Mouse (Mus musculus) forebrain, embryonic 13.5 days (tissue): ENCODE measurements around the gene Slc35a3. TPM values are rescaled to one million over a fixed set of nuclear protein-coding genes. Genes with fewer than 3 reads are reported as not detected.

Source experiments
- ATAC-seq: fragments of 200-750 bp; cut with Nextera tagmentation; 2 replicates; pipeline ENCODE4 v1.8.0; 2017
- H3K27ac ChIP-seq: fragments of 300-500 bp; sonication (generic); 2 replicates; pipeline ENCODE4 v1.5.1; 2015; ENCODE audit warnings: inconsistent platforms, mild to moderate bottlenecking, moderate library complexity
- H3K27me3 ChIP-seq: fragments of 300-500 bp; sonication (generic); 2 replicates; pipeline ENCODE4 v1.6.1; 2015; ENCODE audit warnings: mild to moderate bottlenecking, inconsistent platforms
- H3K36me3 ChIP-seq: fragments of 300-500 bp; sonication (generic); 2 replicates; pipeline ENCODE4 v1.6.1; 2015; ENCODE audit warnings: mild to moderate bottlenecking, inconsistent platforms; ENCODE audit not compliant: poor library complexity, severe bottlenecking
- H3K4me1 ChIP-seq: fragments of 300-500 bp; sonication (generic); 2 replicates; pipeline ENCODE4 v1.6.1; 2015; ENCODE audit warnings: inconsistent platforms
- H3K4me2 ChIP-seq: fragments of 300-500 bp; sonication (generic); 2 replicates; pipeline ENCODE4 v1.6.1; 2015; ENCODE audit warnings: inconsistent platforms, mild to moderate bottlenecking, moderate library complexity
- H3K4me3 ChIP-seq: fragments of 300-500 bp; sonication (generic); 2 replicates; pipeline ENCODE4 v1.5.1; 2015; ENCODE audit warnings: mild to moderate bottlenecking, inconsistent platforms
- H3K9ac ChIP-seq: fragments of 300-500 bp; sonication (generic); 2 replicates; pipeline ENCODE4 v1.6.1; 2015; ENCODE audit warnings: mild to moderate bottlenecking, inconsistent platforms
- H3K9me3 ChIP-seq: fragments of 300-500 bp; sonication (generic); replicated peaks from 2 replicates; pipeline ENCODE4 v1.6.1; 2016; ENCODE audit warnings: inconsistent platforms
- WGBS: fragments of 180-500 bp; shearing (Covaris S2); methylation state at CpG from one replicate; pipeline ENCODE4 v1.1.7; 2015; 5-methylcytosine and 5-hydroxymethylcytosine counted together
- polyA plus RNA-seq: library from polyadenylated mRNA; unstranded; fragments of >200 nt; fragmentation: Nextera tagmentation; extraction: Ambion mirVana; gene quantifications from 2 replicates; pipeline ENCODE4 v1.2.1, GENCODE M21; 2015

The Slc35a3 gene
- polyA plus RNA-seq, 1 experiment from 2014 or later = 5.3 TPM

DNA sequence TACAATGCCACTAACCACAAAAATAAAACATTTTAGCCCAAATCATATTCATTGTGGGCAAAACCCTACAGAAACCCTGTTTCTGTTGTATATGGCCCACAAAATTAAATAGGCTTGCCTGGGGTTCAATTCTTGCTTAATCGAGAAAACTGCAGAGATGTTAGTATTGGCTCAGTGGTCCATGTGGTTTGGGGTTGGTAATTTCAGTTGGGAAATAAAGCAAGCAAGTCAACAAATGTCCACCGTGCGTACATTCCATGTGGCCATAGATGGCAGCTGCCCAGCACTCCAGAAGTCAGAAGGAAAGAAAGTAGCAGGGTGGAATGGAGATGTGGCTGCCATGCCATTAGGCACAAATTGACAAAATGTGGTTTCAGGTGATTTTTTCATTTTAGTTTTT, 79.7 kb downstream of the Slc35a3 start:
- H3K27ac ChIP-seq = no peak overlapping the region
- H3K36me3 ChIP-seq = peaks cover 60% of the 10 kb centered on the region
- H3K4me1 ChIP-seq = no peaks in the 10 kb centered on the region
- no peak overlapping the region for H3K4me3 ChIP-seq
- H3K4me2 ChIP-seq = no peak overlapping the region
- 92% methylated on average over 3 of the region's 3 CpGs for WGBS
- no peak overlapping the region for H3K9ac ChIP-seq
- ATAC-seq = no peak
- no peaks in the 10 kb centered on the region for H3K27me3 ChIP-seq
- H3K9me3 ChIP-seq = no peaks in the 10 kb centered on the region

DNA sequence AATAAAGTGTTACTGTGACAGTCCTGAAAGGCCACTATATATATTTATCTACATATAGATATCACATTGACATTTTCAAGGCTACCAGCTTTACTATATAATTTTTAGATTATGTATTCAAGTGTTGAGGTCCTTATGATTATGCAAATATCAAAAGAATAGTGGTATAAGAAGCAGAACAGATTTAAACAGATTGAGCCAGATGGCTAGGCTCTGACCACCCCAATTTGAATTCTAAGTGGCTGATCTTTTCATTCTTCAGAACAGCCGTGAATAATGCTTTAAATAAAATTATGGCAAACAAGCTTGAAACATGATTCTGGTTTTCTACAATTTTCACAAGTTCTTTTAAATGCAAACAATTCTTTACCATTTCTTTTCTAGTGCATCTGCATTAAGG, 81.2 kb downstream of the Slc35a3 start:
- no peaks in the 10 kb centered on the region for H3K27me3 ChIP-seq
- no peaks in the 10 kb centered on the region for H3K9me3 ChIP-seq
- no peak overlapping the region for H3K9ac ChIP-seq
- no peak overlapping the region for H3K4me3 ChIP-seq
- H3K36me3 ChIP-seq = peaks cover 61% of the 10 kb centered on the region
- no peak overlapping the region for H3K27ac ChIP-seq
- WGBS = 53% methylated on average over 1 of the region's 1 CpGs
- no peak overlapping the region for H3K4me2 ChIP-seq
- no peak for ATAC-seq
- no peaks in the 10 kb centered on the region for H3K4me1 ChIP-seq

DNA sequence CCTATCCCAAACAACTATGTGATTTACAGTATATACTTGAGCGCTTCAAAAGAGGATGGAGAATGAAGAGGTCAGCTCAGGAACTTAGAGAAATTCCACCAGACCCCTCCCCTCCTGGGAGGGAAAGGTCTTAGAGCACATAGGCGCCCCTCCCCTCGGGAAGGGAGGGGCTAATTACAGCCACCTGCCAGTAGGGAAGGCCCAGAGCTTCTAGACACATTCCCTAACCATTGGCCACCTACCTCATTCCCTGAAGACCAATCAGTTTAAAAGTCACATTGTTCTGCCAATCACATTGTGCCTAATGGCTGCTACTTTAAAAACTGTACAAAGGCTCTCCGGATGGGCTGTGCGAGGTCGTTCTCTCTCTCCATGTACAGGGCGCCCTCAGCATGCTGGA, 90.0 kb downstream of the Slc35a3 start:
- no peaks in the 10 kb centered on the region for H3K27me3 ChIP-seq
- no peak overlapping the region for H3K4me2 ChIP-seq
- peaks cover 49% of the 10 kb centered on the region for H3K36me3 ChIP-seq
- no peak overlapping the region for H3K9ac ChIP-seq
- H3K4me1 ChIP-seq = no peaks in the 10 kb centered on the region
- H3K9me3 ChIP-seq = no peaks in the 10 kb centered on the region
- no peak overlapping the region for H3K4me3 ChIP-seq
- no peak overlapping the region for H3K27ac ChIP-seq
- ATAC-seq = no peak
- WGBS = 92% methylated on average over 7 of the region's 7 CpGs

DNA sequence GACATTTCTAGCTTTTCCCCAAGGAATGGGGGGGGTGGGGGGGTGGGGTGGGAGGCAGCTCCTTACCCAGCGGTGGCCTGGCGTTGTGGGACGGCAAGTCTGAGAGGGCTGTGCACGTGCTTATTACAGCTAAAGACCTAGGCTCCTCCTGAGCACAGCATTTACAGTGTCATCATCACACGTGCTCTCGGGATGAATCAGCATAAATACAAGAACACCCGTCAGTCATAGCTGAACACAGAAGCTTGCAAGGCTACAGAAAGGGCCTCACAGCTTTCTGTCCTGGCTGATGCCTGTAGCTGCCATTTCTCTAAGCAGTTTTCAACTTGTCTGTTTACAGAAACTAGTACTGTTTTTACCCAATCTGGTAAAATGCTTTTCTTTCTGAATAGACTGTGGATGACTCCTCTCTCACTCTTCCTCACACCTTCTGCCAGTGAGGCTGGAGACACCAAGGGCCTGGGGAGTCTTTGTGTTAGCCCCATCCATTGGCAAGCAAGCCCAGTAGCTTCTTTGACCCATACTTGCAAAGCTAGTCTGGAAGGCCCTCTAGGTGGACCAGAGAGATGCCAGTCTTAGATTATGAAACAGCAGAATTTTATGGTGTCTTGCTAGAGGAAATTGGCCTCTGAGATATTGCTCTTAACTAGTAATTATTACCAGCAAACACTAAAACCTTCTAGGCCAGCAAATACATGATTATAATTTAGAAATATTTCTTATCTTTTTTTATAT, 91.8 kb downstream of the Slc35a3 start:
- 94% methylated on average over 7 of the region's 7 CpGs for WGBS

More for the DNA sequence above, 91.8 kb downstream of the Slc35a3 start:
- no peak overlapping the region for H3K27ac ChIP-seq
- no peaks in the 10 kb centered on the region for H3K4me1 ChIP-seq
- peaks cover 47% of the 10 kb centered on the region for H3K36me3 ChIP-seq
- H3K9ac ChIP-seq = no peak overlapping the region
- H3K4me3 ChIP-seq = no peak overlapping the region
- no peak overlapping the region for H3K4me2 ChIP-seq
- H3K9me3 ChIP-seq = no peaks in the 10 kb centered on the region
- no peak for ATAC-seq
- no peaks in the 10 kb centered on the region for H3K27me3 ChIP-seq

Other genes with a start within 250 kb of the Slc35a3 start
- 113 and 118 TPM in 2 replicates for gene Rtca, start 204.6 kb downstream of the Slc35a3 start, polyA plus RNA-seq
- gene Dbt, start 199.8 kb downstream of the Slc35a3 start, polyA plus RNA-seq = 12.1 and 14.0 TPM in 2 replicates
- gene Lrrc39, start 149.9 kb downstream of the Slc35a3 start, polyA plus RNA-seq = 0.36 and 0.58 TPM in 2 replicates
- gene Sass6, start 117.8 kb downstream of the Slc35a3 start, polyA plus RNA-seq = 28.4 and 29.7 TPM in 2 replicates
- gene Trmt13, start 98.2 kb downstream of the Slc35a3 start, polyA plus RNA-seq = 30.7 TPM in 2 replicates
- 68.5 and 72.6 TPM in 2 replicates for gene Mfsd14a, start 50.2 kb downstream of the Slc35a3 start, polyA plus RNA-seq
- 0.33 TPM in 1 of 2 replicates, not detected in the other for gene Gm43191, start 31.6 kb downstream of the Slc35a3 start, polyA plus RNA-seq
- 12.7 and 13.8 TPM in 2 replicates for gene Agl, start 95.3 kb upstream of the Slc35a3 start, polyA plus RNA-seq
- gene Frrs1, start 146.6 kb upstream of the Slc35a3 start, polyA plus RNA-seq = 3.8 and 5.3 TPM in 2 replicates